Mouse (Mus musculus): ENCODE data around the gene Ubn2. TPM values are rescaled to one million over a fixed set of nuclear protein-coding genes. Genes with fewer than 3 reads are reported as not detected.

Gene Ubn2
- total RNA-seq, 2 experiments from 2014 or later: 18.3 to 21.8 TPM

Small RNAs within 50 kb of the gene (microRNA-seq; reads per million reads assigned to microRNA genes)
- 0 to 0.36 reads per million in 2 experiments for gene Mir7670

Other genes starting within 250 kb of the Ubn2 start
- gene D630045J12Rik, start 179.9 kb upstream of the Ubn2 start, total RNA-seq (2021): under 1 TPM; 0.38 to 0.39 TPM
- under 1 TPM; 0.49 to 0.59 TPM for gene Zc3hav1l, start 134.7 kb upstream of the Ubn2 start, total RNA-seq (2021)
- 1 to 10 TPM; 5.7 to 6.9 TPM for gene Zc3hav1, start 79.3 kb upstream of the Ubn2 start, total RNA-seq (2021)
- under 1 TPM; 0.67 to 0.71 TPM for gene Ttc26, start 52.5 kb upstream of the Ubn2 start, total RNA-seq (2021)
- gene Fmc1, start 99.6 kb downstream of the Ubn2 start, total RNA-seq (2021): 100 to 1,000 TPM; 120 to 165 TPM
- gene Luc7l2, start 117.4 kb downstream of the Ubn2 start, total RNA-seq (2021): 100 to 1,000 TPM in 1 of 2 experiments, 10 to 100 TPM in 1; 93.4 to 113 TPM
- gene Klrg2, start 203.3 kb downstream of the Ubn2 start, total RNA-seq (2021): under 1 TPM; 0.10 to 0.12 TPM
- under 1 TPM; 0.36 to 0.47 TPM for gene Clec2l, start 229.1 kb downstream of the Ubn2 start, total RNA-seq (2021)

Measured in gastrocnemius, postnatal 36 days (tissue).